Mouse (Mus musculus): ENCODE data around the gene Vcp.
"Not testable (repeated sequence)": the region's sequence is repeated elsewhere in the genome, so short reads cannot be mapped to it uniquely, and the experiment has no call there.

Vcp gene

GRCm38 (mm10) chr4:43029121-43029520 is 28.8 kb upstream of the Vcp start:
- DNase-seq = no peak

GRCm38 (mm10) chr4:43025084-43025960 is 25.0 kb upstream of the Vcp start, which contains the start of gene Pigo:
Gene Pigo (minus strand): TSS chr4:43025819.
- DNase-seq = peak; percentile 94

GRCm38 (mm10) chr4:43024673-43025072 is 24.4 kb upstream of the Vcp start:
- DNase-seq = no peak

GRCm38 (mm10) chr4:43021341-43021740 is 21.0 kb upstream of the Vcp start:
- DNase-seq = no peak

GRCm38 (mm10) chr4:43020876-43021275 is 20.6 kb upstream of the Vcp start:
- DNase-seq = no peak

- DNase-seq = no peak
Measured at GRCm38 (mm10) chr4:43019641-43020465, 19.5 kb upstream of the Vcp start.

- no peak for DNase-seq
Measured at GRCm38 (mm10) chr4:43019176-43019575, 18.9 kb upstream of the Vcp start.

GRCm38 (mm10) chr4:43018156-43018555 is 17.8 kb upstream of the Vcp start:
- DNase-seq = no peak

GRCm38 (mm10) chr4:43012091-43012490 is 11.8 kb upstream of the Vcp start:
- no peak for DNase-seq

GRCm38 (mm10) chr4:43010161-43011038 is 10.1 kb upstream of the Vcp start, which contains the start of gene Fancg:
Gene Fancg (minus strand): TSS chr4:43010506.
- DNase-seq = peak; percentile 87

GRCm38 (mm10) chr4:43005765-43006164 is 5.5 kb upstream of the Vcp start:
- DNase-seq = no peak

GRCm38 (mm10) chr4:43004951-43005350 is 4.6 kb upstream of the Vcp start:
- no peak for DNase-seq

- no peak for DNase-seq
Measured at GRCm38 (mm10) chr4:43002756-43003439, 2.6 kb upstream of the Vcp start.

GRCm38 (mm10) chr4:43001272-43001671 is 965 bp upstream of the Vcp start:
- DNase-seq = no peak

- DNase-seq = peak; percentile 75
Measured at GRCm38 (mm10) chr4:42999451-43000140, 711 bp downstream of the Vcp start.

GRCm38 (mm10) chr4:42998022-42998421 is 2.3 kb downstream of the Vcp start:
- DNase-seq = no peak

GRCm38 (mm10) chr4:42988296-42988695 is 12.0 kb downstream of the Vcp start:
- no peak for DNase-seq

GRCm38 (mm10) chr4:42980467-42980866 is 19.8 kb downstream of the Vcp start:
- not testable (repeated sequence) for DNase-seq

- DNase-seq = no peak
Measured at GRCm38 (mm10) chr4:42978062-42978461, 22.2 kb downstream of the Vcp start.

GRCm38 (mm10) chr4:42973868-42974267 is 26.4 kb downstream of the Vcp start:
- no peak for DNase-seq

GRCm38 (mm10) chr4:42972952-42973351 is 27.4 kb downstream of the Vcp start:
- DNase-seq = no peak

All from right cerebral cortex, postnatal 25 days (tissue).